Mouse (Mus musculus): ENCODE data around the gene Col6a4. TPM values are rescaled to one million over a fixed set of nuclear protein-coding genes. Genes with fewer than 3 reads are reported as not detected.

Col6a4 gene
- polyA plus RNA-seq, 1 experiment from 2014 or later = 0.49 TPM

- Histone ChIP-seq H3K36me3 (ENCODE audit: poor library complexity, severe bottlenecking) (no peaks in the 10 kb centered on the region), H3K27me3 (peaks cover 8% of the 10 kb centered on the region; the same call in 1 of the 2 replicates), H3K4me3 (no peak overlapping the region), H3K9ac (no peak overlapping the region), H3K4me1 (peaks cover 13% of the 10 kb centered on the region; the same call in 1 of the 2 replicates), H3K27ac (no peak overlapping the region), H3K4me2 (no peak overlapping the region), H3K9me3 (replicated peaks) (0 out of 2 replicates have a peak, but pooled peaks cover 7% of the 10 kb centered on the region)
- WGBS = 28% methylated on average over 10 of the region's 10 CpGs
- ATAC-seq = no peak
These were observed 16.3 kb upstream of the Col6a4 start for GRCm38 (mm10) chr9:106112770-106113423.

DNA sequence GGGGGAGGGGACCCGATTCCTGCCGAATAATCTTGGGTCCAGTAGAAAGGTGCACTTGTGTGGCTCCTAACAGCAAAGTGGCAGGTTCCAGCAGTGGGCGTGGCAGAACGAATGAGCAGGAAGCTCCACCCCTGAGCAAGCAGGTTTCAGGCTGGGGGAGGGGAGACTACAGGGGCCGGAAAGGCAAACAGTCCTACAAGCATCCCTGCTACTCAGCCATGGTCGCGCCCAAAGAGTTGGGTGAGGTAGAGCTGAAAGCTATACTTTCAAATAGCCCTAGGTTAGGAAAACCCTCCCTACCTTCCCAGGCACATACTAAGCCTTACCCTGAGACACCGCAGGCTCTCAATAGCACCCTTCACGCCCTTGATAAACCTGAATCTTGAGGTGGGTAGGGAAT, 9.7 kb upstream of the Col6a4 start:
- no peaks in the 10 kb centered on the region for H3K27me3 ChIP-seq
- H3K4me3 ChIP-seq = no peak overlapping the region
- WGBS = 87% methylated on average over 9 of the region's 9 CpGs
- H3K4me1 ChIP-seq = no peaks in the 10 kb centered on the region
- no peak overlapping the region for H3K4me2 ChIP-seq
- no peak overlapping the region for H3K9ac ChIP-seq
- ATAC-seq = no peak
- H3K36me3 ChIP-seq (ENCODE audit: poor library complexity, severe bottlenecking) = no peaks in the 10 kb centered on the region
- H3K9me3 ChIP-seq (replicated peaks) = peaks cover 3% of the 10 kb centered on the region; the same call in 1 of the 2 replicates
- no peak overlapping the region for H3K27ac ChIP-seq

DNA sequence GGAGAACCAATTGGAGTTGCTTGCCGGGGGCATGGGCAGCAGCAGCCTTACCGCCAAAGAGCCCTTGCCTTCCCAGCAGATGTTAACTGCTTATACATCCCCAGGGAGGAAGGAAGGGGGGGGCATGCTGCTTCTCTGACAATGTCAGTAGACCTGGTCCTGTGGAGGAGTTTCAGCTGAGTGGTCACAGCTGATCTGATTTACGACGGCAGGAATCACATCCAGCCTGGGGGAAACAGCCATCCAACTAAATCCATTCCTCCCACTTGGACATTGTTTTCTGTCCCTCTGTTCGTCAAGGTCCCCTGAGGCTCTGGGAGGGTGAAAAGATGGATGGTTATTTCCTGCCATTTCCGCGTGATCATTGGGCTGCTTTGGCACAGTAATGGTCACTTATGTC, 7.8 kb upstream of the Col6a4 start:
- Histone ChIP-seq H3K9ac (no peak overlapping the region), H3K27me3 (no peaks in the 10 kb centered on the region), H3K4me1 (no peaks in the 10 kb centered on the region), H3K27ac (no peak overlapping the region), H3K36me3 (ENCODE audit: poor library complexity, severe bottlenecking) (no peaks in the 10 kb centered on the region), H3K9me3 (replicated peaks) (no peaks in the 10 kb centered on the region; the same call in 1 of the 2 replicates), H3K4me3 (no peak overlapping the region), H3K4me2 (no peak overlapping the region)
- ATAC-seq = no peak
- 89% methylated on average over 7 of the region's 7 CpGs for WGBS

- Histone ChIP-seq H3K4me1 (no peaks in the 10 kb centered on the region), H3K27me3 (no peaks in the 10 kb centered on the region), H3K9me3 (replicated peaks) (no peaks in the 10 kb centered on the region; the same call in 1 of the 2 replicates), H3K4me2 (no peak overlapping the region), H3K4me3 (no peak overlapping the region), H3K9ac (no peak overlapping the region), H3K27ac (no peak overlapping the region), H3K36me3 (ENCODE audit: poor library complexity, severe bottlenecking) (no peaks in the 10 kb centered on the region)
- WGBS = 76% methylated on average over 5 of the region's 5 CpGs
- ATAC-seq = no peak
These were observed 4.6 kb upstream of the Col6a4 start for GRCm38 (mm10) chr9:106101166-106101565.

GRCm38 (mm10) chr9:106100262-106100661, 3.7 kb upstream of the Col6a4 start:
- WGBS = 71% methylated on average over 9 of the region's 9 CpGs
- Histone ChIP-seq H3K9ac (no peak overlapping the region), H3K27me3 (no peaks in the 10 kb centered on the region), H3K4me3 (no peak overlapping the region), H3K27ac (peak overlapping the region; percentile 26; the same call in 1 of the 2 replicates), H3K36me3 (ENCODE audit: poor library complexity, severe bottlenecking) (no peaks in the 10 kb centered on the region), H3K4me1 (no peaks in the 10 kb centered on the region), H3K4me2 (no peak overlapping the region), H3K9me3 (replicated peaks) (no peaks in the 10 kb centered on the region; the same call in 1 of the 2 replicates)
- ATAC-seq = no peak

DNA sequence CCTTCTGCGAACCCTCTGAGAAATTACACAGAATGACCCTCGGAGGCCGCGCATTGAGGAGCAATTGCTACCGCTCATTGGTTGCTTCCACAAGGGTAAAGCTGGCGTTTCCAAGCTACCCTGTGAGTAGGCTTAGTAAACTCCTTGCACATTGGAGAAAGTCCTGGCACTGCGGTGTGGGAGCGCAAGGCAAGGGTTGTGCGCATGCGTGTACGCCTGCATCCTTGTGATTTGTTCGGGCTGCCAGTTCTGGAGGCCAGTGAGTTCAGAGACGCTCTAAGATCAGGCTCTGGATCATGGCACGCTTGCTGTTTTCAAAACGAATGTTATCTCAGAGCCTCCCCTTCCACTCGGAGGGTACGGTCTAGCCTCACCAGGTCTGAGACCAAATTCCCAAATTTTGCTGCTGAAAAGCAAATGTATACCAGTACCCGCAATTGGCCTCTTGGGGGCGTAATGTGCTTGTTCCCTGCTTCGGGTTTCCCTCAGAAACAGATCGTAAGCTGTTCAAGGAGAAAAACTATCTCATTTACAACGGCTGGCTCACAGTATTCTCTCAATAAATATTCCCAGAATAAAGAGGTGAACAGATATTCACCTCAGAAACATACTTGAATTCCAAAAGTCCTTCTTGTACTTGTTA, 2.9 kb upstream of the Col6a4 start:
- H3K4me1 ChIP-seq = no peaks in the 10 kb centered on the region
- H3K9me3 ChIP-seq (replicated peaks) = no peaks in the 10 kb centered on the region
- H3K36me3 ChIP-seq (ENCODE audit: poor library complexity, severe bottlenecking) = no peaks in the 10 kb centered on the region
- ATAC-seq = no peak
- WGBS = 77% methylated on average over 22 of the region's 22 CpGs
- no peak overlapping the region for H3K9ac ChIP-seq
- H3K4me2 ChIP-seq = peak overlapping the region; percentile 23
- H3K4me3 ChIP-seq = no peak overlapping the region
- no peak overlapping the region for H3K27ac ChIP-seq
- no peaks in the 10 kb centered on the region for H3K27me3 ChIP-seq

- Histone ChIP-seq H3K4me3 (no peak overlapping the region), H3K9ac (no peak overlapping the region), H3K4me2 (no peak overlapping the region), H3K9me3 (replicated peaks) (no peaks in the 10 kb centered on the region), H3K27ac (no peak overlapping the region), H3K27me3 (no peaks in the 10 kb centered on the region), H3K4me1 (no peaks in the 10 kb centered on the region), H3K36me3 (ENCODE audit: poor library complexity, severe bottlenecking) (no peaks in the 10 kb centered on the region)
- ATAC-seq = no peak
- WGBS = 96% methylated on average over 5 of the region's 5 CpGs
These were observed 15.1 kb downstream of the Col6a4 start for GRCm38 (mm10) chr9:106081528-106081927.

DNA sequence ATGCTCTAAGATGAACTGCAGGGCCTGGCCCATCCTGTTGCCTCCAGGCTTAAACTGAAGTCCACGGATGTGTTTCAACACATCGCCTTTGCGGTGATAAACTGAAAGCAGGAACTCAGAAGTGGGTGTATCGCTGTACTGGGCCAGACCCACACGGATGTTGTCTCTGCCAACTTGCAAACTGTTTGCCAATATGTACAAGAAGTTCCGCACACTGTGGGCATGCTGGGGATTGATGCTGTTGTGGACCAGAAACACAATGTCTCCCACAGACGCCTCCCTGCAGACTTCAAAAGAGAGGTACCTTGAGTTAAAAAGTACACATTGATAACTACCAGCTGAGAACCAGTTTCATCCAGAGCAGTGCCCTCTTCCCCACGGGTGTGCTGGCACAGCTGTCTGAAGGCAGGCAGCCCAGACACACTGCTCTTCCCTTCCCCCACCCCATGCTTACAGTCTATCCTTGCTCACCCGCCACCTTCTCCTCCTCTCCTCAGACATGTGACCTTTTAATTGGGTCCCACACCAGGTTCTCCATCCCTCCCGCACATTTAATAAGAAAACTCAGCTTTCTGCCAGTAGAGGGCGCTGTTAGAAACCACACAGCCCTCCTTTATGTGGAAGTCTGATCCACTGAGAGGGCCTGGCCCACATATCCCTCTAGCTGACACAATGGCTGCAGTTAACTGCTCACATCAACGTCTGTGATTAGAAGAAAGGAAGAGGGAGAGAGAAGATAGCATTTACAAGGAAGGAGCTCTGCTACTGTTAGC, 16.1 kb downstream of the Col6a4 start:
- H3K27ac ChIP-seq = no peak overlapping the region
- no peak overlapping the region for H3K4me3 ChIP-seq
- peak; percentile 43; the same call in 1 of the 2 replicates for ATAC-seq
- no peaks in the 10 kb centered on the region for H3K27me3 ChIP-seq
- H3K9me3 ChIP-seq (replicated peaks) = no peaks in the 10 kb centered on the region
- 57% methylated on average over 12 of the region's 12 CpGs for WGBS
- H3K4me2 ChIP-seq = no peak overlapping the region
- no peaks in the 10 kb centered on the region for H3K4me1 ChIP-seq
- H3K36me3 ChIP-seq (ENCODE audit: poor library complexity, severe bottlenecking) = no peaks in the 10 kb centered on the region
- no peak overlapping the region for H3K9ac ChIP-seq

- Histone ChIP-seq H3K9me3 (replicated peaks) (no peaks in the 10 kb centered on the region), H3K4me1 (no peaks in the 10 kb centered on the region), H3K4me2 (no peak overlapping the region), H3K9ac (no peak overlapping the region), H3K4me3 (no peak overlapping the region), H3K27me3 (no peaks in the 10 kb centered on the region), H3K27ac (no peak overlapping the region), H3K36me3 (ENCODE audit: poor library complexity, severe bottlenecking) (no peaks in the 10 kb centered on the region)
- ATAC-seq = no peak
- 92% methylated on average over 3 of the region's 3 CpGs for WGBS
These were observed 18.6 kb downstream of the Col6a4 start for GRCm38 (mm10) chr9:106077953-106078352.

DNA sequence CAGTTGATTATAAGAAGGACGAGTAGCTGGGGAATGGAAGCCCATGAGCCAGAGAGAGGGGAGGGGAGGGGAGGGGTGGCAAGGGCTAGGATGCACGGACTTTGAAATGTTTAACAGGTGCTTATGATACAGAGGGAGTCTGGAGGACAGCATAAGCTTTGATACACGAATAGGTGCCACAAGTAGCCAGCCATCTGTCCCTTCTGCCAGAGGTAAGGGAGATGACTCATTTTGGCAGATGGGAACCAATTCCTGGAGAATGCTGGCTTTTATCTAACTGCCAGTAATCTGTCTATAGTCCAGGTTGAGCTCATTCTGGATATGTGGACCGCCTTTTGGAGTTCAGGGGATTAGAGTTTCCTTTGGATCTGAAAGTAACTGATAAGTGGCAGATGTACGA, 20.3 kb downstream of the Col6a4 start:
- H3K9ac ChIP-seq = no peak overlapping the region
- H3K27me3 ChIP-seq = no peaks in the 10 kb centered on the region
- no peaks in the 10 kb centered on the region for H3K36me3 ChIP-seq (ENCODE audit: poor library complexity, severe bottlenecking)
- 81% methylated on average over 5 of the region's 5 CpGs for WGBS
- no peak overlapping the region for H3K4me3 ChIP-seq
- H3K4me1 ChIP-seq = no peaks in the 10 kb centered on the region
- H3K9me3 ChIP-seq (replicated peaks) = no peaks in the 10 kb centered on the region
- no peak overlapping the region for H3K27ac ChIP-seq
- no peak for ATAC-seq
- H3K4me2 ChIP-seq = no peak overlapping the region

DNA sequence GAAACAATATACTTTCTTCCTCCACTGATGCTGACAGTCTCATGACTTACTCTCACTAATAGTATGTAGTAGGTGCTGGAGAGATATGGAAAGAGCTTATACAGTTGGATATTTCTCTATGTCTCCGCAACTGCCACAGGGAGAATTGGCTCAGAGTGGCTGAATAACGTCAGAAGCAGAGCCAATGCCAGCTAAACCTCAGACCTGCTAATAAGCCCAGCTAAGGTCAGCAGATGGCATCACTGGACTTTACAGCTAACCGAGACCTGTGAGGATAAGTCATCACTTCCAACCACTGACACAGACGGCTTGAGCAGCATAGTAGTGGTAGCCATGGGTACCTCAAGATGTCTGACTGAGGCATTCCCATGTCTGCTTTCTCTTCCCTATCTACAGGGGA, 22.6 kb downstream of the Col6a4 start:
- WGBS = 86% methylated on average over 4 of the region's 4 CpGs
- Histone ChIP-seq H3K4me3 (no peak overlapping the region), H3K9me3 (replicated peaks) (no peaks in the 10 kb centered on the region), H3K4me1 (no peaks in the 10 kb centered on the region), H3K9ac (no peak overlapping the region), H3K4me2 (no peak overlapping the region), H3K27ac (no peak overlapping the region), H3K36me3 (ENCODE audit: poor library complexity, severe bottlenecking) (no peaks in the 10 kb centered on the region), H3K27me3 (no peaks in the 10 kb centered on the region)
- ATAC-seq = no peak

GRCm38 (mm10) chr9:106071651-106072050, 24.9 kb downstream of the Col6a4 start:
- 76% methylated on average over 6 of the region's 6 CpGs for WGBS
- H3K9ac ChIP-seq = no peak overlapping the region
- H3K27me3 ChIP-seq = no peaks in the 10 kb centered on the region
- no peak overlapping the region for H3K4me3 ChIP-seq
- no peak overlapping the region for H3K4me2 ChIP-seq
- H3K27ac ChIP-seq = no peak overlapping the region
- no peaks in the 10 kb centered on the region for H3K4me1 ChIP-seq
- no peak for ATAC-seq
- H3K36me3 ChIP-seq (ENCODE audit: poor library complexity, severe bottlenecking) = no peaks in the 10 kb centered on the region
- no peaks in the 10 kb centered on the region for H3K9me3 ChIP-seq (replicated peaks)
